Mouse (Mus musculus): ENCODE results near the gene Mapk13.
"Not testable (repeated sequence)": the region's sequence is repeated elsewhere in the genome, so short reads cannot be mapped to it uniquely, and the experiment has no call there.

Mapk13 gene

DNA sequence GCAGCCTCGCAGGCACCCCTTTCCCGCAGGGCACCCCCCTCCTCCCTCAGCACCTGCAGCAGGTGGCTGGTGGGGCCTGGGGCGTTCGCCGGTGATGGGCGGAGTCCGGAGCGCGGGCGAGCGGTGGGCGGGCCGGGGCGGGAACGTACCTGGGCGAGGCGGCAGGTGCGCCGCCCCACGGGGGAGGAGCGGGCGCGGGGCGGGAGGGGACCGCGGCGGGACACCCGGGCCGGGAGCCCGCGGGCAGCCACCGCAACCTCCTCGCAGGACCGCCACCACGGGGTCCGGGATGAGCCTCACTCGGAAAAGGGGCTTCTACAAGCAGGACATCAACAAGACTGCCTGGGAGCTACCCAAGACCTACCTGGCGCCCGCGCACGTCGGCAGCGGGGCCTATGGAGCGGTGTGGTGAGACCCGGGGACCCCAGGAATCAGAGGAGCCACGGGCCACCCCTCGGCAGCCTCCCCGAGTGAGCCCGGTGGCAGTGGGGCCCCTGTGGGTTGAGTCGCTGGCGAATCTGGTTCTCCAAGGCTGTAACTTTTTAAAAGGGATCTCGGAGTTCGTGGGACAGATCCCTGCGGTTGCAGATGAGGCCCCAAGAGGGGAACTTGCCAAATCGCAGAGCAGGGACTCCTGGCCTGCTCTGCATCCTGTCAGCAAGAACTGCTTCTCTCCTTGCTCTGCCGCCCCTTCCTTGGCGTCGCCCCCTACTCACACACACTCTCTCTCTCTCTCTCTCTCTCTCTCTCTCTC, at the start of gene Mapk13:
Gene Mapk13 (plus strand): TSS at position 177 of the 754 bp plus-strand sequence.
- DNase-seq (ENCODE audit: inconsistent age in 2 of 2, low spot score in 1 of 2) = peak; percentile 50 to 77

GRCm38 (mm10) chr17:28725783-28726182, 43.3 kb upstream of the Mapk13 start, which contains the start of gene AC170998.1:
AC170998.1 (plus strand) TSS chr17:28726083.
- no peak for DNase-seq (ENCODE audit: inconsistent age in 2 of 2, low spot score in 1 of 2)

GRCm38 (mm10) chr17:28727511-28727910, 41.6 kb upstream of the Mapk13 start:
- not testable (repeated sequence) for DNase-seq (ENCODE audit: inconsistent age in 2 of 2, low spot score in 1 of 2)

GRCm38 (mm10) chr17:28735317-28736105, 33.6 kb upstream of the Mapk13 start:
- no peak for DNase-seq (ENCODE audit: inconsistent age in 2 of 2, low spot score in 1 of 2)

- DNase-seq (ENCODE audit: inconsistent age in 2 of 2, low spot score in 1 of 2) = no peak
Measured at GRCm38 (mm10) chr17:28736486-28736885, 32.6 kb upstream of the Mapk13 start.

- no peak for DNase-seq (ENCODE audit: inconsistent age in 2 of 2, low spot score in 1 of 2)
Measured at GRCm38 (mm10) chr17:28737973-28738372, 31.1 kb upstream of the Mapk13 start.

DNA sequence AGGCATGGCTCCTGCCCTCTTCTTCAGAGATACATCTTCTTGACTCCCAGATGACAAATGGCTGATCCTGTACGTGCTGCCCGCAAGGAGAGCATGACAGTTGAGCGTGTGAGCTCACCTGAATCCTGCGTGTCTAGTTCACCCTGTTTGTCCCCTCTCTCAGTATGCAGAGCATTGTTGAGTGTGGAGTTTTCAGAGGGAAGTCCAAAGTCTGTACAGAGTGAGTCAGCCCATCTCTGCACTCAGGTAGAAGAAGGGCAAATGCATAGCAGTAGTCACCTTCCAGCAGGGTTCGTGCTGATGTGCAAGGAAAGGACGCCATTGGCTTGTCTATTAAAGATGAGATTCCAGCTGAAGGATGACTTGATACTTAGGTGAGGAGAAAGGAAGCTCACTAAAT, 29.9 kb upstream of the Mapk13 start:
- no peak for DNase-seq (ENCODE audit: inconsistent age in 2 of 2, low spot score in 1 of 2)

DNA sequence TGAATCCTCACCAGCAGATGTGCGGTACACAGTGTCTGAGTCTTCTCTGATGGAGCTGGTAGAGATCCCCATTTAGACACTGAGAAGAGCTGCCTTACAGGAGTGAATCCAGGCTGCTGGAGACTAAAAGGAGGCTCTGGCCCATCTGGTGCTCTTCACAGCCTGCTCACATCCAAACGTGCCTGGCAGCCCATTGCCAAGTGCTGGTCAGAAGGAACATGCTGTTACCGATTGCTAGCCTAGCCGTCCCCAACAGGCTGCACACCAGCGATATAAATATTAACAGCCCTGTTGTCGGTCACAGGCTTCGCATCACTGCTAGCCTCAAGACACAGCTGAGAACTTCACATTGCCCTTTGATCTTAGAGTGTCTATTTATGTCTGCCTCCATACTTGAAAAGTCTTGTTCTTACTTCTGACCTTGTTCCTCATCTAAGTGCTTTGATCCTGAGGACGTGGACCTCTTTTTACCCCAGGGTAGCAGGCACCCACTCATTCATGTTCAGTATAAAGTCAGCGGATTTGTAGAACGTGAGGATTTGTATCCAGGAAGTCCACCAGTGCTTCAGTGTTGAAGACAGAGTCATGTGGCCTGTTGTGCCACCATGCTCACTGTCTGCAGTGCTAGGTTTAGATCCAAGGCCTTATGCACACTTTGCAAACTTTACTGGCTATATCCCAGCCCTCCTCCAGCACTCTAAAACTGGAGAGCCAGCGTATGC, 25.8 kb upstream of the Mapk13 start:
- no peak for DNase-seq (ENCODE audit: inconsistent age in 2 of 2, low spot score in 1 of 2)

DNA sequence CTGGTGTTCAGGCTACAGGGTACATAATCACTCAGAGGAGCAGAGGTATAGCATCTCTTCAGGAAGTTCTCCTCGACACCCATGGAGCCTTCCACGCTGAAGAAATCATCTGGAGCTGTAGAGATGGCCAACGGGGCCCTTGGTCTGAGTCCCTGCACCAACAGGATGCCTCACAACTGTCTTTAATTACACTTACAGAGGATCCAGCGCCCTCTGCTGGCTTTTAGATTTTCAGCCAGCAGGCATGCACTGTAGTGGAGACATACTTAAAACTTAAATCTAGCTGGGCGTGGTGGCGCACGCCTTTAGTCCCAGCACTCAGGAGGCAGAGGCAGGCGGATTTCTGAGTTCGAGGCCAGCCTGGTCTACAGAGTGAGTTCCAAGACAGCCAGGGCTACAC, 25.2 kb upstream of the Mapk13 start:
- DNase-seq (ENCODE audit: inconsistent age in 2 of 2, low spot score in 1 of 2) = peak in 1 of 2 experiments; percentile 47

DNA sequence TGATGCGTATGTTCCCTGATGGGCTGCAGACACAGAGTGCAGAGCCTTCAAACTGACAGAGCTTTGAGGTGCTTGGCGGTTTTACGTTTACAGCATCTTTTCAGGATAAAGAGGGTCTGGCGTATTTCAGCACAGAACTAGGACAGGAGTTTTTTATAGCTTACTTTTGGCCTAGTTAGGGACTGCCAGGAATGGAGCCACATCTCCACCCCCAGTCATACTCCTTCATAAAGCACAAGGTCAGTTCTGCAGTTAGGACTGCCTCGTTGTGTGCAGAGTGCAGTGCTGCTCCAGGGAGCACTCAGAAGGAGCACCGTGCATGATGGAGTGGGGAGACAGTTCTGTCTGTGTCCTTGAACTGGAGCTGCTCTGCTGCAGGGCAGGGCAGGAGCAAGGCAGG, 23.3 kb upstream of the Mapk13 start:
- no peak for DNase-seq (ENCODE audit: inconsistent age in 2 of 2, low spot score in 1 of 2)

DNA sequence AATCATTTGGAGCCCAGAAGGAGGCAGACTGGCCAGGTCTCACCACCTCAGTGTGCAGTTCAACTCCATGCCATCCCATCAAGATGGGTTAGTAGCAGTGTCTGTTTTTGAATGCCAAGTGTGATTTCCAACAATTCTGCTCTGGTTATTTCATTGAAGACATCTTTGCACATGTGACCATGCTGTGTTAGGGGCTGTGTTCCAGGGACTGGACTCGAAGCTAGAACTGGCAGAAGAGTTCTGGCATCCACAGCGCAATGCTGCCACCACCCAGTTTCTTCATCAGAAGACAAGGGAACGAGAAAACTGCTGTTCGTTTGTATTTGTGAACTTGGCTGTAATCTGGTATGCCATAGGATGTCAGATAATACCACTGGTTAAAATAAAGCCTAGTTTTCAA, 21.1 kb upstream of the Mapk13 start:
- no peak for DNase-seq (ENCODE audit: inconsistent age in 2 of 2, low spot score in 1 of 2)

- peak; percentile 21 to 54 for DNase-seq (ENCODE audit: inconsistent age in 2 of 2, low spot score in 1 of 2)
Measured at GRCm38 (mm10) chr17:28750580-28750979, 18.5 kb upstream of the Mapk13 start.

DNA sequence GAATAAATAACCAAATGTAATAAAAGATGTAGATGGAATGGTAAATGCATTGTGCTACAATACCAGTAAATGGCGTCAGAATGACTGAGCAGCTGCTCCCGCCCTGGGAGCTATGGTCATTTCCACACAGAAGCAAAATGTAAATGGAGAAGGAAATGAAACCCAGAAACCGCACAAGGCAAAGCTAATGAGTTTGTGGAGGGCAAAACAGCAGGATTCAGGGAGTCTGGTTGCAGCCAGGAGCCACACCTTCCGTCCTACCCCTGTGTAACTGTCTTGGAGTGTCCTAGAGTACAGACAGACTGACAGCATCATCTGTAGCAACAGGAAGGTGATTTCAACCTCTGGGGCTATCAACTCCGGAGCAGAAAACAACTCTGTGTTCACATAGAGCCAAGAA, 12.7 kb upstream of the Mapk13 start:
- DNase-seq (ENCODE audit: inconsistent age in 2 of 2, low spot score in 1 of 2) = no peak

- no peak for DNase-seq (ENCODE audit: inconsistent age in 2 of 2, low spot score in 1 of 2)
Measured at GRCm38 (mm10) chr17:28757470-28757869, 11.6 kb upstream of the Mapk13 start.

GRCm38 (mm10) chr17:28760736-28761312, 8.3 kb upstream of the Mapk13 start:
- no peak for DNase-seq (ENCODE audit: inconsistent age in 2 of 2, low spot score in 1 of 2)

DNA sequence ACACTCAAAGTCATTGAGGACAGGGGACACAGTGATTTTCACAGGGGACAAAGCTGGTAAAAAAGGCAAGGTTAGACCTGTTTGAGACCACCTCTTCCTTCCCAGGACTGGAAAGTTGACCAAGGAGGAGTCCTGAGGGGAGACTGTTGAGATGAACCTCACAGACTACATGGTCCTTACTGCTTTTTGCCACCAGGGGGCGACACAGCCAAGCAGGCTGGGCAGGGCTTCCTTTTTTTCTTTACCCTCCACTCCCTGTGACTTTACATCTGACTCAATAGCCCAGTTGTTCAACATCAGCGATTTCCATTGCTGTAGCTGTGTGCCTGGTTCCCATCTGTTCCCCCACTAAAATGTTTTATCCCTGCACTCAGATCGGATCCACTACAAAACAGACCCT, 7.2 kb upstream of the Mapk13 start:
- peak; percentile 81 to 94 for DNase-seq (ENCODE audit: inconsistent age in 2 of 2, low spot score in 1 of 2)

- peak; percentile 84 to 88 for DNase-seq (ENCODE audit: inconsistent age in 2 of 2, low spot score in 1 of 2)
Measured at GRCm38 (mm10) chr17:28766203-28766602, 2.9 kb upstream of the Mapk13 start.

DNA sequence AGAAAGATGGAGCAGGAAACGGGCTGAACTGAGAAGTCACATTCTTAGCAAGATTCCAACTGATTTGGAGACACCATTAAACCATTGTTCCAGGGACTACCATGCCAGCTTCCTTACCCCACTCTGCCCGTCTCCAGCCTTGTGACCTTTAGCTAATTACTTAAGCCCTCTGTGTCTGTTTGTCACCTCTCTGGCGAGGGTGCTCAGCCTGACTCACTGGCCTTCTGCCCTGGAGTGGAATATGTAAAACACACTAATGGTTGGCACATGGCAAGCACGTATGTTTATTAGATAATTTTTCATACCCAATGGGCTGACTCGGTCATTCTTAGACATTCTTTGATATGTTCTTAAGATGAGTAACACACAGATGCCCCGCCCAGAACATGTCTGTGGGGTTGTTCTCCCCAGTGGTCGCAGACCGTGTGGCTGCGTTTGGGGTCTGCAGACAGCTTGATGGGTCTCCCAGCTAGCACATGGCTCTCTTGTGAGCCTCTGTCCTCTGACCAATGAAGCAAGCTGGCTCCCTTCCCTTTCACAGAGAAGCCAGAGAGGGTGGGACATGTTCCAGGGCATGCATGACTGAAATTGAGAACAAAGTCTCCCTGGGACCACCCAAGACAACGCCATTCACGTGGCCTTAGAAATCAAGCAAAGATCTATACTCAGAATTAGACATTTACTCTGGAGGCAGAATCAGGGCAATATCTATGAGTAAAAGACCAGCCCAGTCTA, 2.1 kb upstream of the Mapk13 start:
- peak in 1 of 2 experiments; percentile 77 for DNase-seq (ENCODE audit: inconsistent age in 2 of 2, low spot score in 1 of 2)

DNA sequence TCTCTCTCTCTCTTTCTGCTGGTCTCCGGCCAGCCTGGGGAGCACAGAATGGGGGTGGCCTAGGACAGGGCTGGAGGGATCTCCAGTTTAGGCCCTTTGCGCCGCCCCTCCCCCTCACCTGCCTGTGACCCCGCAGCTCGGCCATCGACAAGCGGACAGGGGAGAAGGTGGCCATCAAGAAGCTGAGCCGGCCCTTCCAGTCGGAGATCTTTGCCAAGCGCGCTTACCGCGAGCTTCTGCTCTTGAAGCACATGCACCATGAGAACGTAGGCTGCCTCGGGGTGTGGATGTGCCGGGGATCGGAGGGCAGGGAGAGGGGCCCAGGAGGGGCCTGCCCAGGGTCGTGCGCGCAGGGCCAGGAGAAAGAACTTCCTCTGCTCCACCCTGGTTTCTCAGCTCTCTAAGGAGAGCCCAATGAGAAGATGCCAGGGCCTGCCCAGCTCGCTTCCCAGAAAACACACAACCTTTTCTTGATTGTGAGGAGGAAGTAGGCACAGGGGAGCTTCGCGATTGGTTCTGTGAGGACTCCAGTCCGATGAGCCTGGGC, 851 bp downstream of the Mapk13 start:
- DNase-seq (ENCODE audit: inconsistent age in 2 of 2, low spot score in 1 of 2) = peak; percentile 42 to 74

GRCm38 (mm10) chr17:28771289-28771688, 2.2 kb downstream of the Mapk13 start:
- DNase-seq (ENCODE audit: inconsistent age in 2 of 2, low spot score in 1 of 2) = no peak
